Mouse (Mus musculus): ENCODE results near the gene Zfp629.

DNA sequence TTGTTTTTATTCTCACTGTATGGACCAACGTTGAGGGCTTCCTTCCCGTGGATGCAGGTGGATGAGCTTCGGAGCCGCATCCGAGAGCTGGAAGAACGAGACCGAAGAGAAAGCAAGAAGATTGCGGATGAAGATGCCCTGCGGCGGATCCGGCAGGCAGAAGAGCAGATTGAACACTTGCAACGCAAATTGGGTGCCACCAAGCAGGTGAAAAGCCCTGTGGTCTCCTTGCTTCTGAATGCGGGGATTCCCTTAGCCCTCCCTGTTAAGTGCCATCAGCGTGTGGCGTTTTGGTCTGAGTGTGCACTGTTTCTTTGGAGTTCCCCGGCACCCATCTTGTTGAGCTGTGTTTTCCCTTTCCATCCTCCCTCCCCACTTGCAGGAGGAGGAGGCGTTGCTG is 18.9 kb downstream of the Zfp629 start:
- TF ChIP-seq CTCF (IDR thresholded peaks at IDR 0.05; ENCODE audit: borderline replicate concordance, control insufficient read depth, extremely low read depth, insufficient read depth, low read length, poor library complexity) (no peak), POLR2A (IDR thresholded peaks at IDR 0.05; ENCODE audit: control insufficient read depth, extremely low read depth, insufficient read depth, low read length, poor library complexity) (no peak)
